Comparison of ENCODE assay signal across 13 mouse cellular contexts in the genomic region with DNA sequence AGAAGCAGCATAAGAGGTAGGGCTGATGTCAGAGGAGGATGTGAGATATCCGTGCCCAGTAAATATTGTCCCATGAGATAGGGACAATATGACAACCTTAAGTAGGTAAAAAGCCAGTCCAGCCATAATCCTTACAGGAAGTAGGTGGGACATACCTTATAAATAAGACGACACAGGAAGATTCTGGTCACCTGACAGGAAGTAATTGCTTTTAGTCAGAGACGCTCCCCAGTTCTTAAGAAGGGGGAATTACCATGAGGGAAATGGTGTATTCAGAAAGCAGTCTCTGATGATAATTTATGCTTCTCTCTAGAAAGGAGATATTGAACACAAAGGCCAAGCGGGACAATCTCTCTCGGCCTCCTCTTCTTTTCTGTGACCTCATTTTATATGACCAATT.
"Had no signal": no experiment of that assay in that cellular context is flagged by ENCODE, and none has a peak within 500 bp of the region (broad histone marks: within the 10 kb centered on the region; RNA-seq: fewer than 3 reads in every experiment).

No protein-coding gene starts in this region.

- H3K4me1 ChIP-seq: intestine, embryonic 15.5 days; kidney, embryonic 15.5 days; limb, embryonic 15.5 days; midbrain, embryonic 13.5 days; neural tube, embryonic 12.5 days had no signal

- H3K27ac ChIP-seq: intestine, embryonic 15.5 days; kidney, embryonic 15.5 days; limb, embryonic 15.5 days; liver, embryonic 12.5 days; midbrain, embryonic 13.5 days; neural tube, embryonic 12.5 days had no signal

- H3K9me3 ChIP-seq: intestine, embryonic 15.5 days; kidney, embryonic 15.5 days; limb, embryonic 15.5 days; liver, embryonic 12.5 days; midbrain, embryonic 13.5 days; neural tube, embryonic 12.5 days had no signal

- H3K9ac ChIP-seq: intestine, embryonic 15.5 days; kidney, embryonic 15.5 days; limb, embryonic 15.5 days; liver, embryonic 12.5 days; lung, embryonic 14.5 days; midbrain, embryonic 13.5 days; neural tube, embryonic 12.5 days had no signal

- H3K27me3 ChIP-seq: intestine, embryonic 15.5 days; kidney, embryonic 15.5 days; limb, embryonic 15.5 days; liver, embryonic 12.5 days; midbrain, embryonic 13.5 days; neural tube, embryonic 12.5 days had no signal

- DNase-seq: kidney, adult 18-20 months; kidney, postnatal 14 days; lung, embryonic 14.5 days; lung, postnatal 14 days; right cerebral cortex, postnatal 14 days; thymus, postnatal 4 days had no signal

- H3K4me3 ChIP-seq: intestine, embryonic 15.5 days; kidney, embryonic 15.5 days; limb, embryonic 15.5 days; liver, embryonic 12.5 days; midbrain, embryonic 13.5 days; myocyte; neural tube, embryonic 12.5 days had no signal

- H3K4me2 ChIP-seq: intestine, embryonic 15.5 days; kidney, embryonic 15.5 days; limb, embryonic 15.5 days; liver, embryonic 12.5 days; lung, embryonic 14.5 days; midbrain, embryonic 13.5 days; neural tube, embryonic 12.5 days had no signal

- H3K36me3 ChIP-seq: intestine, embryonic 15.5 days; kidney, embryonic 15.5 days; limb, embryonic 15.5 days; liver, embryonic 12.5 days; midbrain, embryonic 13.5 days; neural tube, embryonic 12.5 days had no signal

- ATAC-seq: intestine, embryonic 15.5 days; liver, embryonic 12.5 days; midbrain, embryonic 13.5 days had no signal
